Mouse (Mus musculus): Measurements from ENCODE around the gene 2610021A01Rik.
"Not testable (repeated sequence)": the region's sequence is repeated elsewhere in the genome, so short reads cannot be mapped to it uniquely, and the experiment has no call there.

2610021A01Rik gene

GRCm38 (mm10) chr7:41599034-41599813 lies at the start of gene 2610021A01Rik:
Gene 2610021A01Rik (plus strand): TSS chr7:41599230.
- in situ Hi-C loops (cut with MseI, MboI): no loop called here

- in situ Hi-C loops (cut with MseI, MboI): no loop called here
Measured at GRCm38 (mm10) chr7:41560681-41561080, 38.3 kb upstream of the 2610021A01Rik start.

DNA sequence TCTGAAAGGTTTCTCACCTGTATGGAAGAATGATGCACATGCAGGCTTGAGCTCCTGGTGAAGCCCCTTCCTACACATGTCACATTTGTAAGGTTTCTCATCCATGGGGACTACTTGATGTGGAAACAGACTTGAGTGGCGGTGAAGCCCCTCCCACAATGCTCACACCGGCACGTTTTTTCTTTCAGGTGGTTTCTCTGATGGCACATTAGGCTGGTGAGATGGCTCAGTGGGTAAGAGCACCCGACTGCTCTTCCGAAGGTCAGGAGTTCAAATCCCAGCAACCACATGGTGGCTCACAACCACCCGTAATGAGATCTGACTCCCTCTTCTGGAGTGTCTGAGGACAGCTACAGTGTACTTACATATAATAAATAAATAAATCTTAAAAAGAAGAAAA lies 25.5 kb upstream of the 2610021A01Rik start, which contains the start of gene Gm6871:
Gene Gm6871, minus strand, starts transcription at position 101 of the 400 bp plus-strand sequence.
- in situ Hi-C loops (cut with MseI, MboI): not testable (repeated sequence)

GRCm38 (mm10) chr7:41577956-41578355 lies 21.1 kb upstream of the 2610021A01Rik start:
- in situ Hi-C loops (cut with MseI, MboI): no loop called here

DNA sequence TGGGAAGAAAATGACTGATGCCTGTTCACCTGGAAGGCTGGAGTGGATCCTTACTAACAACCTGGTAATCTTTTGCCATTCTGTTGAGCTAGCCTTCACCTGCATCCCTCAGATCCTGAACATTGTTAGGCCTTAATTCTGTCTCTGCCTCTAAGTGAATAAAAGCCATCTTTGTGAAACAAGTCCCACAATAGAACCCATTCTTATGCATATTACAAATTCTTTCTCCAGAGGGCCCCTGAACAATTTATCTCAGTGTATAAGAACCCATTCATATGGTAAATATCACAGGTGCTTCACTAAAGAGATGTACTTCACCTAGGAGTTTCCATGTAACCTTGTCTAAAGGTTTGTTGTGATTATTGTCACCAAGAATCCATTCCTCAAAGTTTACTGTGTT lies 17.0 kb upstream of the 2610021A01Rik start:
- in situ Hi-C loops (cut with MseI, MboI): no loop called here

DNA sequence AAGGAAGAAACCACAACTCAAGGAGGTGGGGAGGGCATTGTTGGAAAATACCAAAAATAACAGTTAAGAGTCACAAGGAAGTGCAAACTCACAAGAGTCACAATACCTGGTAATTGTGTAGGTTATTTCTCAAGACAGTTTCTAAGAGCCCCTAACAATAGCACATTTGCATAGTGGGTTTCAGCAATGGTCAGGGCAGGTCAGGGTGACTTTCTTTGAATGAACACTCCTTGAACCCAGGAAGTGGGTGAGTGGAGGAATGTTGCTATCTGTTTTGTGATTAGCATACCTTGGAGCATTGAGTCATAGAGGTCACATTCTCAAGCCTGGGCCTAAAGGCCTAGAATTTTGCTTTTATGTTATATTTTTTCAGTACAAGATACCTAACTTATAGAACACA lies 11.2 kb upstream of the 2610021A01Rik start:
- in situ Hi-C loops (cut with MseI, MboI): not testable (repeated sequence)

GRCm38 (mm10) chr7:41598615-41599014 lies 415 bp upstream of the 2610021A01Rik start:
- in situ Hi-C loops (cut with MseI, MboI): no loop called here

DNA sequence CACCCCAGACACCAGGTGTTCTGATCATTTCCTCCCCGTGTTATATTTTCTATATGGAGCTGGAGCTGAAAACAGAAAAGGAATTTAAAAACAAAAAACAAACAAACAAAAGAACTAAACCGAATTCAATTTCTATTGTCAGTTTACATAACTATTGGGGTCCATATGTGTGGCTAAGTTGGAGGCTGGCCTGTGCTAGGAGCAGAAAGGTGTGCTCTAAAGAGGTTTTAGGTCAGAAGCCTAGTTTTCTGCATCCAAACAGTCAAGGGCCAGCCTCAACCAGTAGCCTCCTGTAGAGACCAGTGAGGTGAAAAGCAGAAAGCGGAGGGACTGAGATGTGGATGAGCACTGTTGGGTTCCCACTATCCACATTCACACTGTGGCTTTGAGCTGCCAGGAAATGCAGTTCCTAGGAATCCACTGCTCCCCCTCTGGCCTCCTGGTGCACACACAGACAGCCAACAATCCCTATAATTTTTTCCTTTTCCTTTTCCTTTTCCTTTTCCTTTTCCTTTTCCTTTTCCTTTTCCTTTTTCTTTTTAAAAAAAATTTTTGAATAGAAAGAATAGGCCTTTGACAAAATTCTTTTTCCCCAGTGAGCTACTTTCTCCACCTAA lies 1.0 kb downstream of the 2610021A01Rik start:
- in situ Hi-C loops (cut with MseI, MboI): loop anchor here in 1 of 2 experiments (5.0 kb wide), 1 partner anchor 902 kb away; no protein-coding TSS in a partner anchor

- in situ Hi-C loops (cut with MseI, MboI): no loop called here
Measured at GRCm38 (mm10) chr7:41611654-41612053, 12.6 kb downstream of the 2610021A01Rik start.

GRCm38 (mm10) chr7:41616241-41616640 lies 17.2 kb downstream of the 2610021A01Rik start:
- in situ Hi-C loops (cut with MseI, MboI): not testable (repeated sequence)

- in situ Hi-C loops (cut with MseI, MboI): no loop called here
Measured at GRCm38 (mm10) chr7:41632409-41633220, 33.6 kb downstream of the 2610021A01Rik start, which contains the start of gene Zfp788. Gene Zfp788 (plus strand): TSS chr7:41633203.

GRCm38 (mm10) chr7:41633221-41633984 lies 34.4 kb downstream of the 2610021A01Rik start:
- in situ Hi-C loops (cut with MseI, MboI): no loop called here

DNA sequence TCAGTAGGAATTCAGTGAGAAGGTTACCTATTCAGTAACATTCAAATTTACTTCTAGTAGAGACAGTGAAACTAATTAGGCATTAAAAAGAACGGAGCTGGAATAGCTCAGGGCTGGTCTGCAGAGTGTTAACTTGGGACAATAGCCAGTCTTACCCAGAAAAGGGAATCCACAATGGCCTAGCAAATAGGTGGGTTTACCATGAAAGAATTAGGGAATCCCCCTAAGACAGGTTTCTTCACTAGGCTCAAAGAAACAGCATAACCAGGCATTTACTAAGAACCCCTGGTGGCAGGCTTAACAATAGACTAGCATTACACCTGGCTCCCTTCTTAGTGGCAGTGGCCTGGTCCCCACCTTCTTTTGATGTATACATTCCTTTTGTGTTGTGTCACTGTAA lies 75.3 kb downstream of the 2610021A01Rik start:
- in situ Hi-C loops (cut with MseI, MboI): not testable (repeated sequence)

All from mouse trophoblast stem cell (cell line).